Mouse (Mus musculus): Measurements from ENCODE around the gene Ces1a. TPM values are rescaled to one million over a fixed set of nuclear protein-coding genes. Genes with fewer than 3 reads are reported as not detected.

The Ces1a gene
- polyA plus RNA-seq, 1 experiment from 2014 or later, result not detected

- Histone ChIP-seq H3K27ac (no peak overlapping the region), H3K36me3 (ENCODE audit: inconsistent target) (no peaks in the 10 kb centered on the region), H3K79me2 (ENCODE audit: inconsistent target) (no peaks in the 10 kb centered on the region), H3K4me3 (ENCODE audit: inconsistent target) (no peak overlapping the region)
- 58% methylated on average over 2 of the region's 2 CpGs for WGBS (ENCODE audit: missing documents)
Observed at GRCm38 (mm10) chr8:93038831-93039230, 9.2 kb downstream of the Ces1a start.

- H3K79me2 ChIP-seq (ENCODE audit: inconsistent target), result no peaks in the 10 kb centered on the region
- no peak overlapping the region for H3K27ac ChIP-seq
- no peak overlapping the region for H3K4me3 ChIP-seq (ENCODE audit: inconsistent target)
- H3K36me3 ChIP-seq (ENCODE audit: inconsistent target), result no peaks in the 10 kb centered on the region
- 5% methylated on average over 2 of the region's 2 CpGs for WGBS (ENCODE audit: missing documents)
Observed at GRCm38 (mm10) chr8:93030664-93031063, 17.3 kb downstream of the Ces1a start.

- WGBS (ENCODE audit: missing documents), result 76% methylated on average over 5 of the region's 5 CpGs
- H3K79me2 ChIP-seq (ENCODE audit: inconsistent target), result no peaks in the 10 kb centered on the region
- no peaks in the 10 kb centered on the region for H3K36me3 ChIP-seq (ENCODE audit: inconsistent target)
- H3K4me3 ChIP-seq (ENCODE audit: inconsistent target), result no peak overlapping the region
- no peak overlapping the region for H3K27ac ChIP-seq
Observed at GRCm38 (mm10) chr8:93021738-93022137, 26.3 kb downstream of the Ces1a start.

- 7% methylated on average over 4 of the region's 4 CpGs for WGBS (ENCODE audit: missing documents)
- Histone ChIP-seq H3K79me2 (ENCODE audit: inconsistent target) (no peaks in the 10 kb centered on the region), H3K27ac (no peak overlapping the region), H3K4me3 (ENCODE audit: inconsistent target) (no peak overlapping the region), H3K36me3 (ENCODE audit: inconsistent target) (no peaks in the 10 kb centered on the region)
Observed at GRCm38 (mm10) chr8:93014300-93014699, 33.7 kb downstream of the Ces1a start.

GRCm38 (mm10) chr8:93012226-93012625 lies 35.8 kb downstream of the Ces1a start:
- Histone ChIP-seq H3K79me2 (ENCODE audit: inconsistent target) (no peaks in the 10 kb centered on the region), H3K27ac (no peak overlapping the region), H3K4me3 (ENCODE audit: inconsistent target) (no peak overlapping the region), H3K36me3 (ENCODE audit: inconsistent target) (no peaks in the 10 kb centered on the region)
- 70% methylated on average over 5 of the region's 6 CpGs for WGBS (ENCODE audit: missing documents)

GRCm38 (mm10) chr8:93011439-93011838 lies 36.6 kb downstream of the Ces1a start:
- Histone ChIP-seq H3K36me3 (ENCODE audit: inconsistent target) (no peaks in the 10 kb centered on the region), H3K79me2 (ENCODE audit: inconsistent target) (no peaks in the 10 kb centered on the region), H3K4me3 (ENCODE audit: inconsistent target) (no peak overlapping the region), H3K27ac (no peak overlapping the region)
- 8% methylated on average over 9 of the region's 9 CpGs for WGBS (ENCODE audit: missing documents)

- WGBS (ENCODE audit: missing documents), result 23% methylated on average over 5 of the region's 5 CpGs
- Histone ChIP-seq H3K36me3 (ENCODE audit: inconsistent target) (no peaks in the 10 kb centered on the region), H3K27ac (no peak overlapping the region), H3K79me2 (ENCODE audit: inconsistent target) (no peaks in the 10 kb centered on the region), H3K4me3 (ENCODE audit: inconsistent target) (no peak overlapping the region)
Observed at GRCm38 (mm10) chr8:93010286-93010685, 37.7 kb downstream of the Ces1a start.

GRCm38 (mm10) chr8:92998600-92998999 lies 49.4 kb downstream of the Ces1a start:
- Histone ChIP-seq H3K79me2 (ENCODE audit: inconsistent target) (no peaks in the 10 kb centered on the region), H3K36me3 (ENCODE audit: inconsistent target) (no peaks in the 10 kb centered on the region), H3K27ac (no peak overlapping the region), H3K4me3 (ENCODE audit: inconsistent target) (no peak overlapping the region)
- 31% methylated on average over 2 of the region's 2 CpGs for WGBS (ENCODE audit: missing documents)

- no peak overlapping the region for H3K27ac ChIP-seq
- no peaks in the 10 kb centered on the region for H3K79me2 ChIP-seq (ENCODE audit: inconsistent target)
- H3K36me3 ChIP-seq (ENCODE audit: inconsistent target), result no peaks in the 10 kb centered on the region
- H3K4me3 ChIP-seq (ENCODE audit: inconsistent target), result no peak overlapping the region
- 29% methylated on average over 5 of the region's 5 CpGs for WGBS (ENCODE audit: missing documents)
Observed at GRCm38 (mm10) chr8:92996840-92997239, 51.2 kb downstream of the Ces1a start.

GRCm38 (mm10) chr8:92984376-92984775 lies 63.6 kb downstream of the Ces1a start:
- no peaks in the 10 kb centered on the region for H3K36me3 ChIP-seq (ENCODE audit: inconsistent target)
- 83% methylated on average over 2 of the region's 2 CpGs for WGBS (ENCODE audit: missing documents)
- H3K4me3 ChIP-seq (ENCODE audit: inconsistent target), result no peak overlapping the region
- no peak overlapping the region for H3K27ac ChIP-seq
- no peaks in the 10 kb centered on the region for H3K79me2 ChIP-seq (ENCODE audit: inconsistent target)

- WGBS (ENCODE audit: missing documents), result 84% methylated on average over 3 of the region's 3 CpGs
- Histone ChIP-seq H3K36me3 (ENCODE audit: inconsistent target) (no peaks in the 10 kb centered on the region), H3K79me2 (ENCODE audit: inconsistent target) (no peaks in the 10 kb centered on the region)
Observed at GRCm38 (mm10) chr8:92982491-92982890, 65.5 kb downstream of the Ces1a start.

GRCm38 (mm10) chr8:92976656-92977055 lies 71.3 kb downstream of the Ces1a start:
- WGBS (ENCODE audit: missing documents), result 89% methylated on average over 5 of the region's 5 CpGs
- Histone ChIP-seq H3K36me3 (ENCODE audit: inconsistent target) (no peaks in the 10 kb centered on the region), H3K4me3 (ENCODE audit: inconsistent target) (no peak overlapping the region), H3K79me2 (ENCODE audit: inconsistent target) (no peaks in the 10 kb centered on the region), H3K27ac (no peak overlapping the region)

More at GRCm38 (mm10) chr8:92982491-92982890, 65.5 kb downstream of the Ces1a start:
- Histone ChIP-seq H3K4me3 (ENCODE audit: inconsistent target) (no peak overlapping the region), H3K27ac (no peak overlapping the region)

- Histone ChIP-seq H3K36me3 (ENCODE audit: inconsistent target) (no peaks in the 10 kb centered on the region), H3K4me3 (ENCODE audit: inconsistent target) (no peak overlapping the region), H3K27ac (no peak overlapping the region), H3K79me2 (ENCODE audit: inconsistent target) (no peaks in the 10 kb centered on the region)
- 80% methylated on average over 5 of the region's 5 CpGs for WGBS (ENCODE audit: missing documents)
Observed at GRCm38 (mm10) chr8:92972949-92973348, 75.0 kb downstream of the Ces1a start.

All from macrophage (primary cell).